Mouse (Mus musculus): ENCODE measurements around the gene Sept9.

The Sept9 gene

GRCm38 (mm10) chr11:117221182-117221581, 21.7 kb downstream of the Sept9 start:
- DNase-seq (ENCODE audit: low spot score in 2 of 2) = no peak

DNA sequence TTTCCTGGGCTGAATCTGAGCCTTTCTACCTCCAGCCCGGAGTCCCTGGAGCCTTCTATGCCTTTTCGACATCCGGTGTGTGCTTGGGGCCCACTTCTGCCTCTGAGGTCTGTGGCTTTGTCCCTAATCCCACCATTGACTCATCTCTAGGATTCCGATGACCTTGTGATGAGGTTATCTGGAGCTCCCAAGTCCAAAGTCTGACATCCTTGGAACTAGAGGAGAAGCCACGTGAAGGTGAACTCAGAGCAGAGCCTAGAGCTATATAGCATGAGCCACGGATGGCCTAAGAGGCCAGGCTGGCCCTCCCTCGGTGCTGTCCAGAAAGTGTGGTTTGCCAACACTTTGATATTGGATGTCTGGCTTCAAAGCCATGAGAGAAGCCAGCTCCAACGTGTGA, 23.4 kb downstream of the Sept9 start:
- no peak for DNase-seq (ENCODE audit: low spot score in 2 of 2)

DNA sequence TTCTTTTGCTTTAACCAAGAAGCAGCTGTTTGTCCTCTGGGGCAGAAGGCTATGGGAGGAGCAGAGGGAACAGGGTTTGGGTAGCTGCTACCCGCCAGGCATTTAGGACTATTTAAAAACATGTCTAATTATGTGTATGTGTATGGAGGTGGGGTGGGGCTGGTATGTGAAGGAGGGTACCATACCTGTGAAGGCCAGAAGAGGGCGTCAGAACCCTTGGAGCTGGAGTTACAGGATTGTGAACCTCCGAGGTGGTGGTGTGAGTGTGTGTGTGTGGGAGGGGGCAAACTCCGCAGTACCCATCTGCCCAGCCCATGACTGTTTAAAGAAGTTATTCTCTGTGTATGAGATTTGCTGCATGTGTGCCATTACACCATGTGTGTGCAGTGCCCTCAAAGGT, 25.3 kb downstream of the Sept9 start:
- DNase-seq (ENCODE audit: low spot score in 2 of 2) = no peak

DNA sequence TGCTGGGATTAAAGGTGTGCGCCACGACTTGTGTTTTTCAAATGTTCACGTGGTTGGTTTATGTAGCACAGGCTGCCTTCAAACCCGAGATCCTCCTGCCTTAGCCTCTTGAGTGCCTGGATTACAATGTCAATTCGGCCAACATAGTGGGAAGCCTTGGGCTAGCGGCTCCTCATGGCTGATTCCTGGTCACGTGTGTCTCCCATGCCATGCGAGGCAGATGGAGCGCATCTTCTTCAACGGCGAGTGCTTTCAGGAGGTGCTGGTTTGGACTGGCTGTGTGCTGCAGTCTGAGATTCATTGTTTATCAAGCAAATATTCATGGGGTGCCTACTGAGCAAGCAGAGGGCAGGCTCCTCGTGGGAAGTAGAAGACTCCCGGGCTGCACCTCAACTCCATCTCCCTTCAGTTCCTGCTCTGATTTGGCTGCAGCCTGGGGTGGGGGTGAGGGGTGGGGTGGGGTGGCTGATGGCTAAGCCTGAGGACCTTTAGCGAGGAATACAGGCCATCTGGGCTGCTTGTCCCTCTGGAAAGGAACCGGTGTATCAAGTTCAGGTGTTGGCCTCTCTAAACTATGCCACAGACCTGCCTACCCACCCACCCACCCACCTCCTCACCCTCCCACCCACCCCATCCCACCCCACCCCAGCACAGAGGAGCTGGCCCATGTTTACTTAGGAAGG, 26.2 kb downstream of the Sept9 start:
- DNase-seq (ENCODE audit: low spot score in 2 of 2) = no peak

DNA sequence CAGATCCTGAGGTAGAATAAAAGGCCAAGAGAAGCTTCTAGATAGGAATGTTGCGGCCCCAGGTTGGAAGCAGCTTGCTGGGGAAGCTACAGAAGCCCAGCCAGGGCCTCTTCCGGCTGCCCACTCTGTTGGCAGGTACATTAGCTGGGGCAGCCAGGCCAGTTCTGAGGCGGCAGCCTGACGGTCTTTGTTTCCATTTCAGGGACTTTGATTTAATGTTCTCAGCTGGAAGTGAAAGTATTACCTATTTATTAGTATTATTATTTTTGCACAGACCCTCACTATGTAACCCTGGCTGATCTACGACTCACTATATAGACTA, 26.7 kb downstream of the Sept9 start:
- DNase-seq (ENCODE audit: low spot score in 2 of 2) = no peak

DNA sequence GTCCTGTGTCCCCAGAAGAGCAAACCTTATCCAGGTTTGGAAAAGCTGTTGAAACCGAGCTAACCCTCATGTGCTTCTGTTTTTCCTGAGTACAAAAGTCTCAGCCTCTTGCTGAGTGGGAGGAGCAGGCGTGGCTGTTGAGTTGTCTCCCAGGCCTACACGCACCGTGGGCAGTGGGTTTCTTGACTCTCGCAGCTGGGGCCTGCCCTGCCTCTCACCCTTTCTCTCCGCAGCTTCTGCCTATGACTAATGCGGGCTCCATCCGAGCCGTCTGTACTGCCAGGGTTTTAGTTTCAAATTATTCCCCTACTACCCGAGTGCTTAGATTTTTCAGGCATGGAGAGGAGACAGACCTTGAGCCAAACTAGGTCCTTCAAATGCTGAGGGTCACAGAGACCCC, 28.7 kb downstream of the Sept9 start:
- DNase-seq (ENCODE audit: low spot score in 2 of 2) = no peak

DNA sequence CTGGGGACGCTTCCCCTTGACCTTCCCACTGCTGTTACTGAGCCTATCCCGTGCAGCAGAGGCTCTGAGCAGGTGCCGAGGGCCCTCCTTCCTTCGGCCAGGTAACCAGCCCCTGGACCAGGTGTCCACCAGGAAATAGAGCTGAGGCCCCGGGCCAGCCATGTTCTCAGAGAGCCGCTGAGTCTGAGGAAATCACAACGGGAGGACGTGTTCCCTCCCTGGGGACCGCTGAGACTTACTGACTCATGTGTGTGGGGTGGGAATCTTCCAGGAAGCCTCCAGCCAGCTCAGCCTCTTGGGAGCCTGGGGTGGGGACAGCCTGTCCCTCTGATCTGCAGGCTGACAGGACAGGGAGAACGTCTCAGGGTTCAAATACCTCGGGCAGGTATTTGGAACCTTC, 32.1 kb downstream of the Sept9 start:
- peak in 1 of 2 experiments; percentile 40 for DNase-seq (ENCODE audit: low spot score in 2 of 2)

DNA sequence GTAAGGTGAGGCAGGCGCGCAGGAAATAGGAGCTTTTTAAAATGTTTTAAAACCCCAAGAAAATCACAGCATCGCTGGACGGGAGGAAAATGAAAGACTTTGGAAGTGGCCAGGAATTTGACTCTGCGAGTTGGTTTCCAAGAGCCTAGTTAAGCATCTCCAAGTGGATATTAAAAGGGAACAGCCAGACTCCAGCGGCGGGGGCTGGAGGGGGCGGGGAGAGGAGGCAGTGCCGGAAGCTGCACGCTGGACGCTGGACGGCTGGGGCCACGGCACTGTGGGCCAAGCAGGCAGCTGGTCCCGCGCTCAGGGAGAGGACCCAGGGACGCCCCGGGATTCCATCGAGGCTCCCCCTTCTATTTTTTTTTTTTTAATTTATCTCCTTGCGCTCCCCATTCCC, 32.6 kb downstream of the Sept9 start:
- DNase-seq (ENCODE audit: low spot score in 2 of 2) = peak in 1 of 2 experiments; percentile 60

GRCm38 (mm10) chr11:117232886-117233458, 33.5 kb downstream of the Sept9 start:
- no peak for DNase-seq (ENCODE audit: low spot score in 2 of 2)

- no peak for DNase-seq (ENCODE audit: low spot score in 2 of 2)
Observed at GRCm38 (mm10) chr11:117233818-117234217, 34.4 kb downstream of the Sept9 start.

DNA sequence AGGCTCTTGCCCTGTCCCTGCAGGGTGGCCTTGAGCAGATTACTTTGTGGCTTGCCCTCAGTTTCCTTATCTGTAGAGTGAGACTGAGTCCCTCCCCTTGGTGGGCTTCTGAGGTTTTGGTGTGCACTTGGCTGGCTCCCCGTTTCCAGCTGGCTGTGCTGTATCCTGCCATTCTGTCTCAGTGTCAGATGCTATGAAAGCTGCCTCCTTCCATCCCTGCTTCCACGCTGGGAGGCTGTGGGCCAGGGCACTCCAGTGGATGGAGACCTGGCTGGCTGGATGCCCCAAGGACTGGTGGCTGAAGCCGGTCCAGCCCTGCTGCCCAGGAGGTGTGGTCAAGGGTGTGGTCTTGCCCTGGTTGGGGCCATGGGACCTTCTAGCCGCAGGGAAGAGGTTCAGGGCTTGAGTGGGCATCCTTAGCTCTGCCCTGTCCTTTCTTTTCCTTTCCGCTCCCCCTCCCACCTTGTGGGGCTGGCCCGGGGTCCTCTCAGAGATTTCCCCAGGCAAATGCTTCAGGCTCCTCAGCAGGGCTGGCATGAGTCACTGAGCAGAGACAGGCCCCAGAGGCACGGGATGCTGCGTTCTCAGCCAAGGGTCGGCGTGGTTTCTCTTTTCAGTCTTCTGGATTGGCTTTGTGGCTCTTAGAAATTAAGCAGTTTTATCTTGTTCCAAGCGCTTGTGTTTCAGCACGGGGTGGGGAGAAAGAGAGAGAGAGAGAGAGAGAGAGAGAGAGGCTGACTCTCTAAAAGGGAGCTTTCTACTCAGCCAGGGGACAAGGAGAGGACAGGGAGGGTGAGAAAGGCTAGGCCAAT, 35.8 kb downstream of the Sept9 start:
- peak in 1 of 2 experiments; percentile 45 for DNase-seq (ENCODE audit: low spot score in 2 of 2)

- no peak for DNase-seq (ENCODE audit: low spot score in 2 of 2)
Observed at GRCm38 (mm10) chr11:117235898-117236459, 36.5 kb downstream of the Sept9 start.

- peak; percentile 78 to 91 for DNase-seq (ENCODE audit: low spot score in 2 of 2)
Observed at GRCm38 (mm10) chr11:117238169-117238568, 38.7 kb downstream of the Sept9 start.

GRCm38 (mm10) chr11:117239617-117240016, 40.2 kb downstream of the Sept9 start:
- DNase-seq (ENCODE audit: low spot score in 2 of 2) = no peak

DNA sequence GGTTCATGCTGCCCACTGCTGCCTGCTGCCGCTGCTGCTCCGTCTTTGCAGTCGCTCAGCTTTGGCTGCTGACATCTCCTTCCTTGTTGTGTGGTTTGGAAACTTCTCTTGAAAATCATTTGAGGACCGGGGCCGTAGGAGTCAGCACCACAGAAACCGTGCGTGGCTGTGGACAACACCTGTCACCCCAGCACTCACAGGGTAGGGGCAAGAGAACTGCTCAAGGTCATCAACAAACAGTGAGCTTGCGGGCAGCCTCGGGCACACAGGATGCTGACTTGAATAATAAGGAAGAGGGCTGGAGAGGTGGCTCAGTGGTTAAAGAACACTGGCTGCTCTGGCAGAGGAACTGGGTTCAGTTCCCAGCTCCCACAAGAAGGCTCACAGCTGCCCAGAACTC, 40.9 kb downstream of the Sept9 start:
- DNase-seq (ENCODE audit: low spot score in 2 of 2) = no peak

GRCm38 (mm10) chr11:117240861-117241738, 41.6 kb downstream of the Sept9 start:
- DNase-seq (ENCODE audit: low spot score in 2 of 2) = no peak

DNA sequence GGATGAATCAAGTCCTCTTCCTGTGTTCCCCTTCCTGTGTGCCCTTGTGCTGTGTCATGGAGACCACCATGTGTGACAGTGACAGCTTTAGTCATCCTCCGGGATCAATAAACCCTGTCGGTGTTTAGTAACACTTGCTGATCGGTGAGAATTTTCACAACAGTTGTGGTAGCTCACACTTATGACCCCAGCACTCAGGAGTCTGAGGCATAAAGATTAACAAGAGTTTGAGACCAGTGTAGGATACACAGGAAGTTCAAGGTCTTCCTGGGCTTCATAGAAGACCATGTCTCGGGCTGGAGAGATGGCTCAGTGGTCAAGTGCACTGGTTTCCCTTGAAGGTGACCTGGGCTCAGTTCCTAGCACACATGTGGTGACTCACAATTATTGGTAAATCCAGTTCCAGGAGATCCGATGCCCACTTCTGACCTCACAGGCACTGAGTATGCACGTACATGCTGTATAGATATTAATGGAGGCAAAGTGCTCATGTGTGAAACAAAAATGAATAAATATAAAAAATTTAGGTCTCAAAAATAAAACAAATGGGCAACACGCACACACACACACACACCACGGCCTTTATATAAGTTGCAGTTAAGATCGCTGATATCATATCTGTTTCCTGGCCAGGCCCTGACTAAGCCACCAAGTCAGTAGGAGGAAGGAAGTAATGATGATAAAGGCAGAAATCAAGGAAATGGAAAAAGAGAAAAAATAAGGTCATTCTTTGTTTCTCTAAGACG, 43.1 kb downstream of the Sept9 start:
- no peak for DNase-seq (ENCODE audit: low spot score in 2 of 2)

DNA sequence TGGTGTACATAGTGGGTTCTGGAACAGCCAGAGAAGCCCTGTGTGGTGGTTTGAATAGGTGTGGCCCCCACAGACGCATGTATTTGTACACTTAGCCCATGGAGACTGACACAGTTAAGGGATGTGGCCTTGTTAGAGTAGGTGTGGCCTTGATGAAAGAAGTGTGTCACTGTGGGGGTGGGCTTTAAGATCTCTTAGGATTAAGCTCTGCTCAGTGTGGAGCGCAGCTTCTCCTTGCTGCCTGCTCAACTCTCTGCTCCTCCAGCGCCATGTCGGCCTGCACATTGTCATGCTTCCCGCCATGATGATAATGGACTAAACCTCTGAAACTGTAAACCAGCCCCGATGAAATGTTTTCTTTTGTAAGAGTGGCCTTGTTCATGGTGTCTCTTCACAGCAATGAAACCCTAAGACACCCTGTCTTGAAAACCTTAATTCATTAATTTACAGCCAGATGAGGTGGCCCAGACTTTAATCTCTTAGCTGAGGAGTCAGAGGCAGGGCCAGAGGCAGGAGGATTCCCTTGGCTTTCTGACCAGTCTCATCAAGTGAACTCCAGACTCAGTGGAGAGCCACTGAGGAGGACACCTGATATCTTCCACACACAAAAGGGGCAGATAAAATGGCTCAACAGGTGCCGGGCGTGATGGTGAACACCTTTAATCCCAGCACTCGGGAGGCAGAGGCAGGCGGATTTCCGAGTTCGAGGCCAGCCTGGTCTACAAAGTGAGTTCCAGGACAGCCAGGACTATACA, 44.3 kb downstream of the Sept9 start:
- DNase-seq (ENCODE audit: low spot score in 2 of 2) = no peak

DNA sequence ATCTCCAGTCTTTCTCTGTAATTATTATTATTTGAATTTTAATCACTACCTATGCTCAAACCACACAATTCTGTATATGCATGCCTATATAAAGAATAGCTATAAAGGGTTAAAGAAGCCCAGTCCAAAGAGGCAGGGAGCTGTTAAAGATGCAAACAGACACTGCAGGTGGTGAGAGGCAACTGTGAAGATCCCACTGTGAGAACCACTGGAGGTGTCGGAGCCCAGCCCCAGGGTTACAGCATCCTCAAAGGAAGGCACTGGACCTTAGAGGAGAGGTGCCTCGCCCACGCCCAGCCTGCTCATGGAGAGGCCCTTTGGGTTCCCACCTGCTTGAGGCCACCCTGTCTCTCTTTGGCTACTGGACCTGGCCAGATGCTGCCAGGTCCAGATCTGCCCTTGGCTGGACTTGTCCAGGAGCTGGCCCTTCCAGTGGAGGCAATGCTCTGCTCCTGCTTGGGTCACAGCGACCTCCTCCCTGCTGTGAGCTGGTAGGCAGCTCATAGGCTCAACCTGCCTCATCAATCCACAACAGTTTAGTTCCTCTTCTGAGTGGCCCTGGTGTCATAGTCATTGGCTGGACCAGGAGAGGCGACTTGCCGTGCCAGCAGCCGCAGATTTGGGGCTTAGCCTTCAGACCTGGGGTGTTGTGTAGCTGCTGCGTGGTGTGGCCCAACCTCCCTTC, 45.7 kb downstream of the Sept9 start:
- no peak for DNase-seq (ENCODE audit: low spot score in 2 of 2)

GRCm38 (mm10) chr11:117245846-117246245, 46.4 kb downstream of the Sept9 start:
- DNase-seq (ENCODE audit: low spot score in 2 of 2) = no peak

Measured in urinary bladder, adult 18-20 months (tissue).